Mouse (Mus musculus) embryo, embryonic 10.5 days (tissue): ENCODE measurements at regions not wholly inside any gene's neighbourhood (a gene's known extent, or its start where the extent isn't known, plus 50 kb on each side); places are given as distances from the start of the nearest gene placed in this dataset.
"Not testable (repeated sequence)": the region's sequence is repeated elsewhere in the genome, so short reads cannot be mapped to it uniquely, and the experiment has no call there.

Experiments
- DNase-seq: peaks from one replicate; pipeline ENCODE4 v3.0.0-alpha.2; 2015; ENCODE audit warnings: low spot score

GRCm38 (mm10) chr3:130827934-130828333 lies 97.7 kb upstream of the Rpl34 start:
- no peak for DNase-seq

- no peak for DNase-seq
Measured at GRCm38 (mm10) chr3:130827021-130827420, 96.8 kb upstream of the Rpl34 start.

GRCm38 (mm10) chr3:130819837-130820098 lies 89.6 kb upstream of the Rpl34 start:
- peak; percentile 30 for DNase-seq

GRCm38 (mm10) chr3:130819031-130819836 lies 89.0 kb upstream of the Rpl34 start:
- no peak for DNase-seq

- DNase-seq, result peak; percentile 96
Measured at GRCm38 (mm10) chr3:130818467-130819030, 88.4 kb upstream of the Rpl34 start.

GRCm38 (mm10) chr3:130809696-130810665 lies 79.8 kb upstream of the Rpl34 start:
- DNase-seq, result no peak

- no peak for DNase-seq
Measured at GRCm38 (mm10) chr3:130805345-130805744, 75.1 kb upstream of the Rpl34 start.

GRCm38 (mm10) chr3:130804327-130804662 lies 74.1 kb upstream of the Rpl34 start:
- no peak for DNase-seq

GRCm38 (mm10) chr3:130803591-130804326 lies 73.6 kb upstream of the Rpl34 start:
- DNase-seq, result peak; percentile 59

- DNase-seq, result no peak
Measured at GRCm38 (mm10) chr3:130800016-130800415, 69.8 kb upstream of the Rpl34 start.

- DNase-seq, result not testable (repeated sequence)
Measured at GRCm38 (mm10) chr3:130797956-130798355, 67.8 kb upstream of the Rpl34 start.

GRCm38 (mm10) chr3:130796531-130796930 lies 66.3 kb upstream of the Rpl34 start:
- DNase-seq, result no peak

- no peak for DNase-seq
Measured at GRCm38 (mm10) chr3:130795396-130795795, 65.2 kb upstream of the Rpl34 start.

- no peak for DNase-seq
Measured at GRCm38 (mm10) chr3:130794142-130794925, 64.1 kb upstream of the Rpl34 start.

- no peak for DNase-seq
Measured at GRCm38 (mm10) chr3:130780706-130781240, 50.6 kb upstream of the Rpl34 start.
